Mouse (Mus musculus) layer of hippocampus, postnatal 14 days (tissue): Measurements from ENCODE around the gene Zfp846. TPM values are rescaled to one million over a fixed set of nuclear protein-coding genes. Genes with fewer than 3 reads are reported as not detected.
"Not testable (repeated sequence)": the region's sequence is repeated elsewhere in the genome, so short reads cannot be mapped to it uniquely, and the experiment has no call there.

Experiments
- DNase-seq, 2 experiments: peaks; one replicate each; pipeline ENCODE4 v3.0.0; 2021 to 2022; ENCODE audit warnings: low spot score in 2 of 2, mixed read lengths in 1 of 2
- long read RNA-seq, 2 experiments: library from polyadenylated mRNA; stranded (forward); transcript quantifications; one replicate each; pipeline ENCODE4 v2.0.0; 2021
- total RNA-seq, 2 experiments: library from RNA; stranded (reverse); gene quantifications; 2 replicates each; pipeline ENCODE4 v1.2.3; 2021

The Zfp846 gene
- 10 to 100 TPM; 20.6 to 22.8 TPM for total RNA-seq
- long read RNA-seq, experiment 1, full-length matches to known transcripts: 4 of 8 reads
- long read RNA-seq, experiment 1, partial matches to known transcripts: 3 of 8 reads
- long read RNA-seq, experiment 1, other reads (novel, unspliced or antisense): 1 of 8 reads
- long read RNA-seq, experiment 2, full-length matches to known transcripts: 2 of 8 reads
- long read RNA-seq, experiment 2, partial matches to known transcripts: 4 of 8 reads
- long read RNA-seq, experiment 2, other reads (novel, unspliced or antisense): 2 of 8 reads

- peak; percentile 97 to 99 for DNase-seq
Observed at GRCm38 (mm10) chr9:20581175-20581634, at the start of gene Zfp846. Zfp846 (plus strand) TSS chr9:20581291.

- peak; percentile 30 to 62 for DNase-seq
Observed at GRCm38 (mm10) chr9:20534326-20534926, 46.7 kb upstream of the Zfp846 start.

- DNase-seq: no peak
Observed at GRCm38 (mm10) chr9:20536598-20536997, 44.5 kb upstream of the Zfp846 start.

- DNase-seq: no peak
Observed at GRCm38 (mm10) chr9:20543496-20543895, 37.6 kb upstream of the Zfp846 start.

- DNase-seq: peak; percentile 77 to 80
Observed at GRCm38 (mm10) chr9:20544070-20544821, 36.8 kb upstream of the Zfp846 start.

GRCm38 (mm10) chr9:20545151-20545550, 35.9 kb upstream of the Zfp846 start:
- peak; percentile 4 to 59 for DNase-seq

GRCm38 (mm10) chr9:20551781-20552275, 29.3 kb upstream of the Zfp846 start:
- no peak for DNase-seq

GRCm38 (mm10) chr9:20552698-20553097, 28.4 kb upstream of the Zfp846 start:
- DNase-seq: no peak

GRCm38 (mm10) chr9:20562177-20562576, 18.9 kb upstream of the Zfp846 start:
- no peak for DNase-seq

GRCm38 (mm10) chr9:20565326-20566030, 15.6 kb upstream of the Zfp846 start:
- DNase-seq: not testable (repeated sequence)

GRCm38 (mm10) chr9:20571060-20571459, 10.0 kb upstream of the Zfp846 start:
- no peak for DNase-seq

GRCm38 (mm10) chr9:20576591-20576990, 4.5 kb upstream of the Zfp846 start:
- DNase-seq: no peak

- DNase-seq: no peak
Observed at GRCm38 (mm10) chr9:20601270-20601669, 20.2 kb downstream of the Zfp846 start.

GRCm38 (mm10) chr9:20606269-20606668, 25.2 kb downstream of the Zfp846 start:
- DNase-seq: no peak

GRCm38 (mm10) chr9:20607100-20607974, 26.2 kb downstream of the Zfp846 start:
- DNase-seq: peak; percentile 89 to 95

GRCm38 (mm10) chr9:20609831-20610464, 28.9 kb downstream of the Zfp846 start:
- no peak for DNase-seq

- DNase-seq: no peak
Observed at GRCm38 (mm10) chr9:20611976-20612375, 30.9 kb downstream of the Zfp846 start.

GRCm38 (mm10) chr9:20616685-20617084, 35.6 kb downstream of the Zfp846 start:
- DNase-seq: no peak

GRCm38 (mm10) chr9:20631332-20631731, 50.2 kb downstream of the Zfp846 start:
- DNase-seq: no peak

- DNase-seq: not testable (repeated sequence)
Observed at GRCm38 (mm10) chr9:20635676-20636075, 54.6 kb downstream of the Zfp846 start.
